8 mouse cellular contexts compared by ENCODE assay signal in genomic region chr2:172548672-172549255, GRCm38 (mm10). TPM values are rescaled to one million over a fixed set of nuclear protein-coding genes. Genes with fewer than 3 reads are reported as not detected.
DNase-seq lines count a peak whose midpoint lies in the region; ATAC-seq and TF ChIP-seq lines count a peak whose summit lies in the region.
"Had no signal": no experiment of that assay in that cellular context is flagged by ENCODE, and none has a peak within 500 bp of the region (broad histone marks: within the 10 kb centered on the region; RNA-seq: fewer than 3 reads in every experiment).

No protein-coding gene starts in this region.

- under 1% methylated on average over 27 of the region's 27 CpGs for WGBS in lung, embryonic 16.5 days
- 3% methylated on average over 27 of the region's 27 CpGs for WGBS in lung, adult 2 months
- WGBS in embryonic facial prominence, embryonic 15.5 days: 2% methylated on average over 27 of the region's 27 CpGs
- WGBS in hindbrain, postnatal 0 days: 2% methylated on average over 27 of the region's 27 CpGs
- WGBS in stomach, embryonic 16.5 days: 2% methylated on average over 26 of the region's 27 CpGs

- H3K9me3 ChIP-seq in lung, embryonic 16.5 days (ENCODE audit: control insufficient read depth, low read length): no peaks in the 10 kb centered on the region
- no peaks in the 10 kb centered on the region for H3K9me3 ChIP-seq in embryonic facial prominence, embryonic 15.5 days (replicated peaks)
- no peaks in the 10 kb centered on the region for H3K9me3 ChIP-seq in hindbrain, postnatal 0 days (ENCODE audit: low read length)
- no peaks in the 10 kb centered on the region for H3K9me3 ChIP-seq in stomach, embryonic 16.5 days (replicated peaks; ENCODE audit: control insufficient read depth, low read length)

- H3K27ac ChIP-seq in lung, embryonic 16.5 days (ENCODE audit: low read length): no peak overlapping the region
- no peak overlapping the region for H3K27ac ChIP-seq in embryonic facial prominence, embryonic 15.5 days (replicated peaks)
- H3K27ac ChIP-seq in hindbrain, postnatal 0 days: no peak overlapping the region
- H3K27ac ChIP-seq in stomach, embryonic 16.5 days (ENCODE audit: low read length): no peak overlapping the region

- no peaks in the 10 kb centered on the region for H3K36me3 ChIP-seq in lung, embryonic 16.5 days (ENCODE audit: control insufficient read depth, insufficient read depth, low read length)
- H3K36me3 ChIP-seq in embryonic facial prominence, embryonic 15.5 days: no peaks in the 10 kb centered on the region
- H3K36me3 ChIP-seq in hindbrain, postnatal 0 days (ENCODE audit: insufficient read depth, low read length): no peaks in the 10 kb centered on the region
- H3K36me3 ChIP-seq in stomach, embryonic 16.5 days (ENCODE audit: control insufficient read depth, insufficient read depth, low read length): no peaks in the 10 kb centered on the region

- H3K27me3 ChIP-seq in lung, embryonic 16.5 days (ENCODE audit: control insufficient read depth, insufficient read depth, low read depth, low read length): peaks cover 99% of the 10 kb centered on the region
- H3K27me3 ChIP-seq in embryonic facial prominence, embryonic 15.5 days: peaks cover 91% of the 10 kb centered on the region
- peaks cover 82% of the 10 kb centered on the region for H3K27me3 ChIP-seq in hindbrain, postnatal 0 days (ENCODE audit: insufficient read depth, low read length)
- peaks cover 96% of the 10 kb centered on the region for H3K27me3 ChIP-seq in stomach, embryonic 16.5 days (ENCODE audit: control insufficient read depth, insufficient read depth, low read length)

- no peak overlapping the region for H3K9ac ChIP-seq in lung, embryonic 16.5 days (ENCODE audit: low read length)
- no peak overlapping the region for H3K9ac ChIP-seq in embryonic facial prominence, embryonic 15.5 days
- H3K9ac ChIP-seq in hindbrain, postnatal 0 days (replicated peaks; ENCODE audit: low read length): no peak overlapping the region
- no peak overlapping the region for H3K9ac ChIP-seq in stomach, embryonic 16.5 days (ENCODE audit: low read length)

- H3K4me3 ChIP-seq in lung, embryonic 16.5 days (ENCODE audit: low read length): peak overlapping the region; percentile 43
- no peak overlapping the region for H3K4me3 ChIP-seq in lung, adult 2 months (replicated peaks; ENCODE audit: extremely low read depth, low read depth, low read length)
- peak overlapping the region; percentile 53 for H3K4me3 ChIP-seq in embryonic facial prominence, embryonic 15.5 days (replicated peaks)
- 0 out of 2 replicates have a peak overlapping the region, but pooled peaks have one; percentile 10 for H3K4me3 ChIP-seq in hindbrain, postnatal 0 days (ENCODE audit: low read length)
- H3K4me3 ChIP-seq in stomach, embryonic 16.5 days (replicated peaks; ENCODE audit: low read length): peak overlapping the region; percentile 45

- TF ChIP-seq POLR2A in lung, adult 2 months (IDR thresholded peaks at IDR 0.05; ENCODE audit: borderline replicate concordance, extremely low read depth, low read depth, low read length): no peak

- peaks cover 31% of the 10 kb centered on the region for H3K4me1 ChIP-seq in lung, embryonic 16.5 days (replicated peaks; ENCODE audit: control insufficient read depth, insufficient read depth, low read length)
- no peaks in the 10 kb centered on the region for H3K4me1 ChIP-seq in lung, adult 2 months (ENCODE audit: control insufficient read depth, insufficient read depth, low read length)
- H3K4me1 ChIP-seq in embryonic facial prominence, embryonic 15.5 days: peaks cover 55% of the 10 kb centered on the region
- H3K4me1 ChIP-seq in hindbrain, postnatal 0 days (ENCODE audit: insufficient read depth, low read length): no peaks in the 10 kb centered on the region
- peaks cover 8% of the 10 kb centered on the region; the same call in 1 of the 2 replicates for H3K4me1 ChIP-seq in stomach, embryonic 16.5 days (ENCODE audit: control insufficient read depth, insufficient read depth, low read length)

- no peak for DNase-seq in lung, adult 2 months
- DNase-seq in hindbrain, postnatal 0 days (ENCODE audit: low spot score): peak; percentile 15
- no peak for DNase-seq in adrenal gland, adult (ENCODE audit: inconsistent age in 2 of 2, low spot score in 1 of 2)
- DNase-seq in adrenal gland, adult 8-10 months: no peak

- TF ChIP-seq CTCF in lung, adult 2 months (IDR thresholded peaks at IDR 0.05; ENCODE audit: insufficient read depth, low read length): no peak
- TF ChIP-seq CTCF in hindbrain, postnatal 0 days (IDR thresholded peaks at IDR 0.05; ENCODE audit: low read depth): no peak

- ATAC-seq in lung, embryonic 16.5 days (ENCODE audit: low read depth): peak; percentile 2; the same call in 1 of the 2 replicates
- ATAC-seq in embryonic facial prominence, embryonic 15.5 days (ENCODE audit: insufficient number of reproducible peaks, low FRiP score, low TSS enrichment, low read depth): no peak
- no peak for ATAC-seq in hindbrain, postnatal 0 days
- ATAC-seq in stomach, embryonic 16.5 days (ENCODE audit: insufficient read depth, low FRiP score): no peak

- peak overlapping the region; percentile 67 for H3K4me2 ChIP-seq in lung, embryonic 16.5 days (ENCODE audit: low read depth, low read length)
- peak overlapping the region; percentile 78 for H3K4me2 ChIP-seq in embryonic facial prominence, embryonic 15.5 days (replicated peaks)
- H3K4me2 ChIP-seq in hindbrain, postnatal 0 days (ENCODE audit: low read depth, low read length): no peak overlapping the region
- peak overlapping the region; percentile 54; the same call in 1 of the 2 replicates for H3K4me2 ChIP-seq in stomach, embryonic 16.5 days (ENCODE audit: low read depth, low read length)

RNA-seq across cellular contexts. Expression of gene Tfap2c, which starts 0.6 kb away (rescaled TPM):
- 0.25 and 0.47 TPM in 2 replicates for polyA plus RNA-seq in lung, embryonic 16.5 days (2015; fragmentation: Nextera tagmentation; extraction: Ambion mirVana)
- polyA plus RNA-seq in lung, adult 2 months (2012; rRNA removed): 0.07 and 0.58 TPM in 2 replicates
- 25.9 and 27.1 TPM in 2 replicates for polyA plus RNA-seq in embryonic facial prominence, embryonic 15.5 days (2015; fragmentation: Nextera tagmentation; extraction: Ambion mirVana)
- 0.14 and 0.47 TPM in 2 replicates for total RNA-seq in hindbrain, postnatal 0 days (2014; rRNA removed)
- 0.31 and 0.43 TPM in 2 replicates for polyA plus RNA-seq in hindbrain, postnatal 0 days (2015; fragmentation: Nextera tagmentation; extraction: Ambion mirVana)
- polyA plus RNA-seq in stomach, embryonic 16.5 days (2015; fragmentation: Nextera tagmentation; extraction: Ambion mirVana): 7.6 and 8.4 TPM in 2 replicates
- total RNA-seq in adrenal gland, adult 8-10 months (2022): not detected
- polyA plus RNA-seq: small intestine, adult 2 months had no signal
